Mouse (Mus musculus) retina, postnatal 1 day (tissue): ENCODE results near the gene Yaf2.
"Not testable (repeated sequence)": the region's sequence is repeated elsewhere in the genome, so short reads cannot be mapped to it uniquely, and the experiment has no call there.

ENCODE experiments used
- DNase-seq: peaks from one replicate; pipeline ENCODE4 v3.0.0-alpha.2; 2012

The Yaf2 gene

GRCm38 (mm10) chr15:93336925-93337761 lies at the start of gene Yaf2:
Gene Yaf2, minus strand, starts transcription at chr15:93336935.
- peak; percentile 93 for DNase-seq

GRCm38 (mm10) chr15:93381337-93381736 lies 44.6 kb upstream of the Yaf2 start:
- DNase-seq: no peak

- DNase-seq: peak; percentile 16
Observed at GRCm38 (mm10) chr15:93379177-93379576, 42.4 kb upstream of the Yaf2 start.

GRCm38 (mm10) chr15:93375696-93376095 lies 39.0 kb upstream of the Yaf2 start:
- no peak for DNase-seq

- DNase-seq: not testable (repeated sequence)
Observed at GRCm38 (mm10) chr15:93372525-93373119, 35.9 kb upstream of the Yaf2 start.

GRCm38 (mm10) chr15:93371838-93372237 lies 35.1 kb upstream of the Yaf2 start:
- DNase-seq: no peak

- no peak for DNase-seq
Observed at GRCm38 (mm10) chr15:93368558-93368957, 31.8 kb upstream of the Yaf2 start.

- DNase-seq: no peak
Observed at GRCm38 (mm10) chr15:93365561-93365960, 28.8 kb upstream of the Yaf2 start.

GRCm38 (mm10) chr15:93358346-93359095 lies 21.8 kb upstream of the Yaf2 start:
- DNase-seq: no peak

- DNase-seq: no peak
Observed at GRCm38 (mm10) chr15:93340630-93341379, 4.1 kb upstream of the Yaf2 start.

- no peak for DNase-seq
Observed at GRCm38 (mm10) chr15:93336658-93336924, 144 bp downstream of the Yaf2 start.

GRCm38 (mm10) chr15:93335821-93336657 lies 696 bp downstream of the Yaf2 start:
- peak; percentile 79 for DNase-seq

GRCm38 (mm10) chr15:93331256-93331655 lies 5.5 kb downstream of the Yaf2 start:
- no peak for DNase-seq

- DNase-seq: no peak
Observed at GRCm38 (mm10) chr15:93327235-93327634, 9.5 kb downstream of the Yaf2 start.

GRCm38 (mm10) chr15:93326651-93327050 lies 10.1 kb downstream of the Yaf2 start:
- peak; percentile 58 for DNase-seq

- DNase-seq: no peak
Observed at GRCm38 (mm10) chr15:93325360-93325759, 11.4 kb downstream of the Yaf2 start.

GRCm38 (mm10) chr15:93318781-93319180 lies 18.0 kb downstream of the Yaf2 start:
- no peak for DNase-seq

- not testable (repeated sequence) for DNase-seq
Observed at GRCm38 (mm10) chr15:93310304-93310703, 26.4 kb downstream of the Yaf2 start.

GRCm38 (mm10) chr15:93298197-93298596 lies 38.5 kb downstream of the Yaf2 start:
- DNase-seq: no peak

GRCm38 (mm10) chr15:93294483-93294882 lies 42.3 kb downstream of the Yaf2 start:
- no peak for DNase-seq

- no peak for DNase-seq
Observed at GRCm38 (mm10) chr15:93288321-93288720, 48.4 kb downstream of the Yaf2 start.

GRCm38 (mm10) chr15:93287628-93288027 lies 49.1 kb downstream of the Yaf2 start:
- no peak for DNase-seq
